Mouse (Mus musculus): ENCODE data around the gene Zkscan8. TPM values are rescaled to one million over a fixed set of nuclear protein-coding genes. Genes with fewer than 3 reads are reported as not detected.

Gene Zkscan8
- total RNA-seq (2023) = 7.7 to 11.4 TPM (median 10.3 TPM) in 4 replicates

DNA sequence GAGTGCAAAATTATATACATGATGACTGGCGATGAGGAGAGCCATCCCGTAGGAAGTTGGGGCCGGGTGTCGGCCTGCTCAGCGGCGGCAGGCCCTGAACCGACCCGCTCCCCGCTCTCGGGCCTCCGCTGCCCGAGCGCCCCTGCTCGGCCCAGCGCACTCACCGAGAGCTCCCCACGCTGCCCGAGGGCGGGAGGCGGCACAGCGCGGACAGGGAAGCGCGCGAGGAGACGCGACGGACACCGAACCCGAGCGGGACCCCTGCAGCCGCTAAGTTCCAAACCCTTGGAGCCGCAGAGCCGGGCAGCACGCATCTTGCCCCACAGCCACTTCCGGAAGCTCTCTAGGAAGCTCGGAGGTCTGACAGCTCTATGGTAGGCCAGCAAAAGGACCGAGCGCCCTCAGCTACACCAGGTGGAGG is at the start of gene Zkscan8:
Gene Zkscan8 (minus strand): TSS at position 340 of the 421 bp plus-strand sequence.

DNA sequence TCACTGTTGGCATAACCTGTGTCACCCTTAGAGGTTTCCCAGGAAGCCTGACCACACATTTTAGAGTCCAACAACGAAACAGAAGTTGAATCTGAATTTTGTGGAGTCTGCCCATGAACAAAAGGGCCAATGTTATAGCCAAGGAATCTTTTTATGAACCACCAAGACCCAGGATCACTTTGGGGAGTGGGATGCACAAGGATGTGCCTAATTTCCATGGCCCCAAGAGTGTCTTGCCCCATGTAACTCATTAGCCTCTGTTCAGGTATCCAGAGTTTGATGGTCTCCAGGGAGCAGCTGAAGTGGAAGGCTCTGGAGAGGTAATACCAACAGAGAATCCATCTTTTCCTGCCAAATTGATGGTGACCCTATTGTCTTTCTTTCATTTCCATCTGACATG is 28.9 kb upstream of the Zkscan8 start, which contains the start of gene Olfr1535:
Gene Olfr1535 (minus strand): TSS at position 101 of the 400 bp plus-strand sequence.

DNA sequence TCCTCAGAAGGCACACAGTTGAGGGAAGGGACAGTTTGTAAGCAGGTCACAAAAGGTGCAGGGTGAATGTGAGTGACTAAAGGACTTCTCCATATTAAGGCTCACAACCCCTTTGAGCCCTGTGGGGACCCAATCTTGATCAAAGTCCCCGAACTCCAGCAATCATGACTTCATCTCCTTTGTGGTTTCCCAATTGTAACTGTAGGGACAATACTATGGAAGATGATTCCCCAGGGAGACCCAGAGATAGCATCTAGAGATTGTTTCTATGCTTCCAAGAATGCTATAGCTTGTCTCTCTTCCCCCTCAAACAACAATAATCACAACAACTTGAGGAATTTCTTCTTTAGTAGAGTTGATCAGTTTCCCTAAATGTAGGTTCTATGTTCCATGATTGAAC is 11.8 kb upstream of the Zkscan8 start, which contains the start of gene Olfr1366:
Gene Olfr1366 (minus strand): TSS at position 101 of the 400 bp plus-strand sequence.

DNA sequence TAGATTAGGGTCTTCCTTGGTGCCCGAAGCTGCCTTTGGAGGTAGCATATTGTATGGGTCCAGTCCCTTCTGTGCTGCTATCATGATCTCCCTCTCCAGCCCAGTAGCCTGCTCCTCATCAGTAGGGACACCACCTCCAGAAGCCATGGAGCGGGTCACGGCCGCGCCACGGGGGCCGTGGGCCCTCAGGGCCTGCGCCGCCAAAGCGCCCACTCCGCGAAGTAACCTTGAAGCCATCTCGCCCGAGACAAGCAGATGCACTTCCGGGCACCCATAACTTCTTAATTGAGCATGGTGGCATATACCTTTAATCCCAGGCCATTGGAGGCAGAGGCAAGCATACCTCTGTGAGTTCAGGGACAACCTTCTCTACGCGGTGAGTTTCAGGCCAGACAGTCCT is 29.7 kb downstream of the Zkscan8 start, which contains the start of gene Gm11273:
Gene Gm11273 (minus strand): TSS at position 237 of the 400 bp plus-strand sequence.

DNA sequence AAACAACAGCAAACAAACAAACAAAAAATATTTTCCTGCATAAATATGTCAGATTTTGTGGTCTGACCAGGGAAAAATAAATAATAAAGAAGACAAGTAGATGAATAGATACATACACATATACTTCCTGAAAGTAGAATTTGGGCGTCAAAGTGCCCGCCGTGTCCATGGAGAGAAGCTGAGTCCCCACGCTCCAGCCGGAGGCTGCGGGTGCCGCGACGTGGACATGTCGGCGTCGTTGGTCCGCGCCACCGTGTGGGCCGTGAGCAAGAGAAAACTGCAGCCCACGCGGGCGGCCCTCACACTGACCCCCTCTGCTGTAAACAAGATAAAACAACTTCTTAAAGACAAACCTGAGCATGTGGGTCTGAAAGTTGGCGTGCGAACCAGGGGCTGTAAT is 35.8 kb downstream of the Zkscan8 start, which contains the start of gene AK157302:
Gene AK157302 (plus strand): TSS at position 144 of the 400 bp plus-strand sequence.

DNA sequence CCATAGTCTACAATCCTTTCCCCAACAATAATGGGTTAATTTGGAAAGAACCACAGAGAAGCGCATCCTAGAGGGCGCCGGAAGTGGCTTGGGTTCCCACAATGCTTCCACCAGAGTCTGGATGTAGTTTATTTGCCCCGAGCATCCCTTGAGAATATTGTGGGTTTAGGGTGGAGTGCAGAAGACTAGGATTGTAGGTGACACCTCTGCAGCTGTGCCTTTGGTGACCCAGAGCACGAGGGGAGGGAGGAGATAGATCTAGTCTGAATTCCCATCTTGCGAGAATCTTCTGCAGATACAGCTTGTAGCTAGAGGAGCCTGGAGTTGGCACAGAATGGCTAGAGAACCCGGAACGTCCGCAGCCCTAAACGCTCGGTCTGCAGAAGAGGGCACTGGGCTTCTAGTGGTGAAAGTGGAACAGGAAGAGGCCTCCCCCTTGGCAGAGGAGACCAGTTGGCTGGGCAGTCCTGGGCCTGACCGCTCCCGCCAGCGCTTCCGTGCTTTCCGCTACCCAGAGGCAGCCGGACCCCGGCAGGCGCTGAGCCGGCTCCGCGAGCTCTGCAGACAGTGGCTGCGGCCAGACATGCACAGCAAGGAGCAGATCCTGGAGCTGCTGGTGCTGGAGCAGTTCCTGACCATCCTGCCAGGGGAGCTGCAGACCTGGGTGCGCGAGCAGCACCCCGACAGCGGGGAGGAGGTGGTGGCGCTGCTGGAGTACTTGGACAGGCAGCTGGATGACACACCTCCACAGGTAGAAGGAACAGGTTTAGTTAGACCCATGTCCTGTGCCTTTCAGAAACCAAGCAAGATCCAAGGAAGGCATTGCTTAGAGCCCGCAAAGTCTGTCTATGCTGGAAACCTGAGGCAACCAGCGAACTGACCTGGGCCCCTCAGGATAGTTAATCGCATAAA is 51.9 kb downstream of the Zkscan8 start, which contains the start of the genes Zkscan4 and Gm10065:
Gene Zkscan4 (plus strand): TSS at position 149 of the 912 bp plus-strand sequence.
Gene Gm10065 (minus strand): TSS at position 683 of the 912 bp plus-strand sequence.

DNA sequence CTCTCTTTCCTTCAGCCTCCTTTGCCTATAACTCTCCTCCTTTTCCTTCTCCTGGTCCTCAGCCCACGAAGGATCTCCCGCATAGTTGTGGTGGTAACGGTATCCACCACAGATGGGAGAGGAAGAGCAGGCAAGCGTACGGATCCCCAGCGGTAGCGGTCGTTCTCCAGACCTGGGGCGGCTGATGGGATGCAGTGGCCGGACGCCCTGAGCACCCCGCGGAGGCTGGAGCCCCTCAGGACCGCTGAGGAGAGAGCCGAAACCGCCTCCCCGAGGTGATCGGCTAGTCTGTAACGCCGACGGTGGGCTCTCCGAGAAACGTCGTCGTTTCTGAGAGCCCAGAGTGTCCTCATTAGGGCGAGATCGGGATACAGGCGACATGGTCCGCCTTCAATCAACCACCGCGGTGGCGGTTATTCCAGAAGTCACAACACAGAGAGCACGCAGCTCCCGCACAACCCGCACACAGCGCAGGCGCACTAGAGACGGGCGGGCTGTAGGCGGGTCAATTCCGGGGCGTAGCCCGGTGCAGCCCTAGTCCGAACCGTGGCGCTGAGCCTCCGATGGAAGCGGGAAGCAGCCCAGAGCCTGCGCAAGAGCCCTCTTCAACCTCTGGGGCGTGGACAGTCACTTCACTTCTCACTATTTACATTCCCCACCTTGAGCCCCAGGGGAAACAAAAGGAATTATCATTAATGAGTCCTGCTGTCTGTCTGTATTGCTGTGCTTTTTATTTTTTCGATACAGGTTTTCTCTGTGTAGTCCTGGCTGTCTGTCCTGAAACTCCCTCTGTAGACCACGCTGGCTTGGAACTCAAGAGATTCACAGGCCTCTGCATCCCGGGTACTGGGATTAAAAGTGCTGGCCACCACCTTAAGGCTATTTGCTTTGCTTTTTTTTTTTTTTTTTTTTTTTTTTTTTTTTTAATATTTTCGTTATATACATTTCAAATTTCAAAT is 62.6 kb downstream of the Zkscan8 start, which contains the start of gene Nkapl:
Gene Nkapl (minus strand): TSS at position 449 of the 959 bp plus-strand sequence.

Other genes with a start within 250 kb of the Zkscan8 start
- gene Gpx5, start 238.4 kb downstream of the Zkscan8 start, total RNA-seq (2023) = not detected in 4 replicates
- not detected in 4 replicates for gene Gpx6, start 219.0 kb downstream of the Zkscan8 start, total RNA-seq (2023)
- not detected in 4 replicates for gene Olfr1367, start 184.2 kb downstream of the Zkscan8 start, total RNA-seq (2023)
- 0.75 to 1.9 TPM (median 1.4 TPM) in 4 replicates for gene Zscan12, start 168.3 kb downstream of the Zkscan8 start, total RNA-seq (2023)
- 49.3 to 57.9 TPM (median 53.2 TPM) in 4 replicates for gene Zkscan3, start 128.4 kb downstream of the Zkscan8 start, total RNA-seq (2023)
- 0.36 to 0.76 TPM (median 0.46 TPM) in 3 of 4 replicates, not detected in the other for gene Pgbd1, start 90.1 kb downstream of the Zkscan8 start, total RNA-seq (2023)
- 36.6 to 38.1 TPM (median 37.6 TPM) in 4 replicates for gene Zscan26, start 77.4 kb downstream of the Zkscan8 start, total RNA-seq (2023)
- gene Nkapl, start 62.6 kb downstream of the Zkscan8 start, total RNA-seq (2023) = not detected in 4 replicates
- not detected in 4 replicates for gene Zkscan4, start 52.2 kb downstream of the Zkscan8 start, total RNA-seq (2023)
- not detected in 4 replicates for gene Gm10065, start 51.7 kb downstream of the Zkscan8 start, total RNA-seq (2023)
- gene AK157302, start 35.9 kb downstream of the Zkscan8 start, total RNA-seq (2023) = 6.7 to 8.4 TPM (median 7.2 TPM) in 4 replicates
- gene Gm11273, start 29.7 kb downstream of the Zkscan8 start, total RNA-seq (2023) = 10.4 to 24.0 TPM (median 18.4 TPM) in 4 replicates
- gene Olfr1366, start 11.7 kb upstream of the Zkscan8 start, total RNA-seq (2023) = not detected in 4 replicates
- gene Olfr1535, start 28.8 kb upstream of the Zkscan8 start, total RNA-seq (2023) = not detected in 4 replicates
- not detected in 4 replicates for gene Olfr1364, start 50.6 kb upstream of the Zkscan8 start, total RNA-seq (2023)
- gene Olfr1362, start 82.9 kb upstream of the Zkscan8 start, total RNA-seq (2023) = not detected in 4 replicates
- gene Olfr11, start 111.4 kb upstream of the Zkscan8 start, total RNA-seq (2023) = not detected in 4 replicates
- not detected in 4 replicates for gene Olfr1361, start 132.3 kb upstream of the Zkscan8 start, total RNA-seq (2023)
- not detected in 4 replicates for gene Olfr1360, start 146.3 kb upstream of the Zkscan8 start, total RNA-seq (2023)
- gene Olfr1359, start 167.0 kb upstream of the Zkscan8 start, total RNA-seq (2023) = not detected in 4 replicates
- 60.5 to 95.6 TPM (median 91.5 TPM) in 4 replicates for gene Hist1h2bl, start 185.0 kb upstream of the Zkscan8 start, total RNA-seq (2023)
- gene Hist1h2ai, start 185.3 kb upstream of the Zkscan8 start, total RNA-seq (2023) = 86.2 to 128 TPM (median 105 TPM) in 4 replicates
- gene Hist1h3h, start 186.5 kb upstream of the Zkscan8 start, total RNA-seq (2023) = 124 to 146 TPM (median 132 TPM) in 4 replicates
- gene Hist1h2bm, start 190.9 kb upstream of the Zkscan8 start, total RNA-seq (2023) = 7.8 to 14.0 TPM (median 11.2 TPM) in 4 replicates
- 13.5 to 16.8 TPM (median 15.9 TPM) in 4 replicates for gene Hist1h4j, start 203.9 kb upstream of the Zkscan8 start, total RNA-seq (2023)
- 235 to 385 TPM (median 353 TPM) in 4 replicates for gene Hist1h4k, start 219.4 kb upstream of the Zkscan8 start, total RNA-seq (2023)
- gene Hist1h2ak, start 222.7 kb upstream of the Zkscan8 start, total RNA-seq (2023) = 33.5 to 52.3 TPM (median 43.6 TPM) in 4 replicates
- 76.0 to 118 TPM (median 87.0 TPM) in 4 replicates for gene Hist1h2bn, start 223.0 kb upstream of the Zkscan8 start, total RNA-seq (2023)
- gene Hist1h1b, start 249.5 kb upstream of the Zkscan8 start, total RNA-seq (2023) = 55.1 to 70.5 TPM (median 62.8 TPM) in 4 replicates